Mouse (Mus musculus) heart, postnatal 0 days (tissue): Measurements from ENCODE around the gene E4f1. TPM values are rescaled to one million over a fixed set of nuclear protein-coding genes. Genes with fewer than 3 reads are reported as not detected.
A peak's percentile ranks its signal among the peaks of the same experiment; 100 is the strongest.

ENCODE experiments used
- ATAC-seq: fragments of 200-750 bp; cut with Nextera tagmentation; 2 replicates; pipeline ENCODE4 v1.8.0; 2017; ENCODE audit warnings: low read depth, moderate number of reproducible peaks, moderate library complexity; ENCODE audit not compliant: insufficient read depth
- DNase-seq: peaks from one replicate; pipeline ENCODE4 v3.0.0-alpha.2; 2016; ENCODE audit warnings: low spot score
- H3K27ac ChIP-seq: fragments of 300-500 bp; sonication (generic); 2 replicates; pipeline ENCODE4 v1.5.1; 2014; ENCODE audit warnings: low read depth, mild to moderate bottlenecking
- H3K27me3 ChIP-seq: fragments of 300-500 bp; sonication (generic); 2 replicates; pipeline ENCODE4 v1.6.1; 2014; ENCODE audit warnings: low read length, mixed read lengths; ENCODE audit not compliant: control insufficient read depth, insufficient read depth
- H3K36me3 ChIP-seq: fragments of 300-500 bp; sonication (generic); replicated peaks from 2 replicates; pipeline ENCODE4 v1.6.1; 2014; ENCODE audit warnings: low read length, mixed read lengths; ENCODE audit not compliant: control insufficient read depth, insufficient read depth
- H3K4me1 ChIP-seq: fragments of 300-500 bp; sonication (generic); 2 replicates; pipeline ENCODE4 v1.6.1; 2014; ENCODE audit warnings: antibody characterized with exemption; ENCODE audit not compliant: control insufficient read depth, insufficient read depth
- H3K4me2 ChIP-seq: fragments of 300-500 bp; sonication (generic); 2 replicates; pipeline ENCODE4 v1.6.1; 2014; ENCODE audit warnings: low read depth, mild to moderate bottlenecking, low read length, moderate library complexity
- H3K4me3 ChIP-seq: fragments of 300-500 bp; sonication (generic); 2 replicates; pipeline ENCODE4 v1.5.1; 2014; ENCODE audit warnings: low read depth, low read length
- H3K9ac ChIP-seq: fragments of 300-500 bp; sonication (generic); replicated peaks from 2 replicates; pipeline ENCODE4 v1.6.1; 2014; ENCODE audit warnings: low read depth, low read length, mixed read lengths
- H3K9me3 ChIP-seq: fragments of 300-500 bp; sonication (generic); replicated peaks from 2 replicates; pipeline ENCODE4 v1.6.1; 2016; ENCODE audit warnings: low read length; ENCODE audit not compliant: control insufficient read depth
- CTCF ChIP-seq: IDR thresholded peaks from 2 replicates; pipeline ENCODE4 v1.5.1; 2016; ENCODE audit warnings: antibody characterized with exemption, control low read depth, low read depth
- EP300 ChIP-seq: IDR thresholded peaks from 2 replicates; pipeline ENCODE4 v1.6.1; 2016; ENCODE audit warnings: antibody characterized with exemption, low read depth
- WGBS: fragments of 180-500 bp; shearing (Covaris S2); extraction: QIAGEN DNeasy Blood & Tissue Kit; methylation state at CpG from one replicate; pipeline ENCODE4 v1.1.7; 2014; 5-methylcytosine and 5-hydroxymethylcytosine counted together
- polyA plus RNA-seq: library from polyadenylated mRNA; unstranded; fragments of >200 nt; fragmentation: Nextera tagmentation; extraction: Ambion mirVana; gene quantifications from 2 replicates; pipeline ENCODE4 v1.2.1, GENCODE M21; 2015
- total RNA-seq: library from RNA; depleted of rRNA; stranded (reverse); fragments of >200 nt; gene quantifications from 2 replicates; pipeline ENCODE4 v1.2.3, GENCODE M21; 2014; ENCODE audit warnings: low replicate concordance

E4f1 gene
- total and polyA plus RNA-seq, 2 experiments from 2014 or later, result 17.8 to 20.6 TPM

- peak overlapping the region; percentile 88 for H3K4me2 ChIP-seq
- peak overlapping the region; percentile 88 for H3K9ac ChIP-seq
- DNase-seq (no peak), ATAC-seq (no peak)
- no peaks in the 10 kb centered on the region for H3K27me3 ChIP-seq
- WGBS, result 75% methylated on average over 3 of the region's 3 CpGs
- peaks cover 50% of the 10 kb centered on the region for H3K36me3 ChIP-seq
- peak overlapping the region; percentile 86; the same call in 1 of the 2 replicates for H3K4me3 ChIP-seq
- no peak for TF ChIP-seq CTCF
- TF ChIP-seq EP300, result no peak
- peaks cover 20% of the 10 kb centered on the region for H3K4me1 ChIP-seq
- H3K27ac ChIP-seq, result no peak overlapping the region
- H3K9me3 ChIP-seq, result no peaks in the 10 kb centered on the region
Observed at GRCm38 (mm10) chr17:24416051-24416652, 54.0 kb downstream of the E4f1 start.

DNA sequence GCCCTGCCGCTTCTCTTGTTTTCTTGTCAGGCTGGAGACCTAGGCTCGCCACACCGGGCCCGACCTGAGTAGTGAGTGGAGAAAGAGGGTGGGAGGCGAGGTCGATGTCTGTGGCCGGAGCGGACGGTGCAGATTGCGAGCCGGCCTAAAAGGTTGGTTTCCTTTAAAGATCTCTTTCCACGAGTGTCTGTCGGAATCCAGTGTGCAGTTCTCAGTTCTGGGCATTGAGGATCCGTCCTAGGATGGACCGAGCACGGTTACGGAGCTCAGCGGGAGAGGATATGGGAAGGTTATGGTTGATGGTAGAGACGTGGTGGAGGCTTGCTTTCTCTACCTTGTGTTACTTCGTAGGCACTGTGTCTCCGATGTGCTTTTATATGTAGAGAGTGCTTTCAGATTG lies 55.1 kb downstream of the E4f1 start:
- TF ChIP-seq EP300 (no peak), CTCF (no peak)
- Histone ChIP-seq H3K36me3 (peaks cover 49% of the 10 kb centered on the region), H3K4me1 (peaks cover 20% of the 10 kb centered on the region), H3K4me3 (peak overlapping the region; percentile 86), H3K27ac (peak overlapping the region; percentile 89), H3K9me3 (no peaks in the 10 kb centered on the region), H3K9ac (peak overlapping the region; percentile 88), H3K4me2 (peak overlapping the region; percentile 88), H3K27me3 (no peaks in the 10 kb centered on the region)
- under 1% methylated on average over 21 of the region's 21 CpGs for WGBS
- DNase-seq, result peak; percentile 7
- no peak for ATAC-seq

DNA sequence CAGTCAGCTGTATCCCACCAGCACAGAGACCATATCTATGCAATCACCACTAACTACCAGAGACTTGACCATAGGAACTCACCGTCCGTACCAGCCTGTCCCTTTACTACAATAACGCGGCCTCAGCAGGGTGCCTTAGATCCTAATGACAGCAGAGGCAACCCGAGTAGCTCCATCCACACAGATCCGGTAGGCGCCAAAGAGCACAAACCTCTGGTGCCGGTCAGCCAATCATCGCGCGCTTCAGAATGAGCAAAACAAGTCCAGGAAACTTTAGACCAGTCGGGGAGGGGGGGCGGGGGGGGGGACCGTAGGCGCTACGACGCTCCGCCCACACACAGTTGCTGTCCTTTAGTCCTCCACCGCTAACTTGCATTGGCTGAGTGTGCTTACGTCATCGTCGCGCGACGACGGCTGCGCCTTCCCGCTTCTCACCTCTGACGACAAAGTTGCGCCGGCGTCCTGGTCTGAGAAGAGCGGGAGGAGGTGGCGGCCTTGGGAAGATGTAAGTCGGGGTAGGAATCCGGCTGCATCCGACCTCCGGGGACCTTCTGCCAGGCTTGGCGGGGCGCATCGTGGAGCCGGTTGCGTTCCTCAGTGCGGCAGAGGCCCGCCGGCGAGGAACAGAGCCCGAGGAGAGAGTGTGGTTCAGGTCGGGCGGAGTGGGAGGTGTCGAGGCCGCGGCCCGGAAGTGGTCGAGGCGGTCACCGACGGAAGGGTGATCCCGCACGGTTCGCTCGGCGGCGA lies 55.7 kb downstream of the E4f1 start, which contains the start of gene Rnps1:
TSS of gene Rnps1 (plus strand) at position 336 of the 747 bp plus-strand sequence.
- peaks cover 49% of the 10 kb centered on the region for H3K36me3 ChIP-seq
- H3K4me2 ChIP-seq, result peak within 1 kb of the TSS; percentile 88
- WGBS, result under 1% methylated on average over 64 of the region's 64 CpGs
- no peaks in the 10 kb centered on the region for H3K27me3 ChIP-seq
- peak within 1 kb of the TSS; percentile 86 for H3K4me3 ChIP-seq
- H3K9ac ChIP-seq, result peak within 1 kb of the TSS; percentile 88
- ATAC-seq (peak; percentile 93), DNase-seq (peak; percentile 99)
- peaks cover 20% of the 10 kb centered on the region for H3K4me1 ChIP-seq
- peak; percentile 63 for TF ChIP-seq EP300
- TF ChIP-seq CTCF, result no peak
- no peaks in the 10 kb centered on the region for H3K9me3 ChIP-seq
- H3K27ac ChIP-seq, result peak within 1 kb of the TSS; percentile 89

- WGBS, result 22% methylated on average over 22 of the region's 22 CpGs
- H3K36me3 ChIP-seq, result peaks cover 49% of the 10 kb centered on the region
- H3K27ac ChIP-seq, result peak overlapping the region; percentile 89
- H3K4me1 ChIP-seq, result peaks cover 20% of the 10 kb centered on the region
- H3K9me3 ChIP-seq, result no peaks in the 10 kb centered on the region
- TF ChIP-seq EP300, result no peak
- TF ChIP-seq CTCF, result no peak
- H3K4me3 ChIP-seq, result peak overlapping the region; percentile 86
- ATAC-seq, result peak; percentile 15; the same call in 1 of the 2 replicates
- peak overlapping the region; percentile 60 for H3K9ac ChIP-seq
- no peaks in the 10 kb centered on the region for H3K27me3 ChIP-seq
- H3K4me2 ChIP-seq, result peak overlapping the region; percentile 88
- peak; percentile 15 for DNase-seq
Observed at GRCm38 (mm10) chr17:24413557-24414211, 56.4 kb downstream of the E4f1 start.

DNA sequence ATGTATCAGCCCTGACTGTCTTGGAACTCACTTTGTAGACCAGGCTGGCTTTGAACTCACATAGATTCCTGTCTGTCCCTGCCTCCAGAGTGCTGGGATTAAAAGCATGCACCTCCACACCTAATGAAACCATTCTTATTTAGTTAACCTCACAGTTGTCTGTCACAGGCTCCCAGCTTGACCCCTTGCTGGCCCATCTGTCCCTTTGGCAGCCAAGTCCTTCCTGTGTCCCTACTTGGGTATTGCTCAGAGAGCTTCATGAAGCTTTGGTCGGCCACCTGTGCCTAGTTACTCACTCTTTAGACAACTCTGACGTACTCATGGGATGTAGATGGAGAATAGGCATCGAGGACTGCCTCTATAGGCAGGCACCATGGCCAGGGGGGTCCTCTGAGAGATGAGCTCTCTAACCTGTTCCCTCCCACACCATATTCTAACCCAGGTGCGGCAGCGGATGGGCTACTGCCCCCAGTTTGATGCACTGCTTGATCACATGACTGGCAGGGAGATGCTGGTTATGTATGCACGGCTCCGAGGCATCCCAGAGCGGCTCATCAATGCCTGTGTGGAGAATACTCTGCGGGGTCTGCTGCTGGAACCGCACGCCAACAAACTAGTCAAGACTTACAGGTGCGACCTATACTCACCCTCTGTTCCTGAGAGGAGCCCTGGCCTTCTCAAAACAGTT lies 62.9 kb downstream of the E4f1 start:
- 82% methylated on average over 12 of the region's 12 CpGs for WGBS
- no peak overlapping the region for H3K4me3 ChIP-seq
- no peaks in the 10 kb centered on the region for H3K27me3 ChIP-seq
- ATAC-seq (no peak), DNase-seq (no peak)
- no peak overlapping the region for H3K27ac ChIP-seq
- H3K36me3 ChIP-seq, result peaks cover 56% of the 10 kb centered on the region
- H3K9me3 ChIP-seq, result no peaks in the 10 kb centered on the region
- TF ChIP-seq EP300 (no peak), CTCF (no peak)
- no peak overlapping the region for H3K4me2 ChIP-seq
- no peaks in the 10 kb centered on the region for H3K4me1 ChIP-seq
- no peak overlapping the region for H3K9ac ChIP-seq
